Mouse (Mus musculus) G1E (cell line): ENCODE data around the gene Vps4b.

Source experiments
- CTCF ChIP-seq: IDR thresholded peaks from 2 replicates; pipeline ENCODE4 v1.5.1; 2012; ENCODE audit warnings: low read depth, low read length, inconsistent platforms, mixed read lengths
- GATA1 ChIP-seq: IDR thresholded peaks from 2 replicates; pipeline ENCODE4 v1.6.1; 2012; ENCODE audit warnings: borderline replicate concordance, low read length, inconsistent platforms, mixed read lengths

DNA sequence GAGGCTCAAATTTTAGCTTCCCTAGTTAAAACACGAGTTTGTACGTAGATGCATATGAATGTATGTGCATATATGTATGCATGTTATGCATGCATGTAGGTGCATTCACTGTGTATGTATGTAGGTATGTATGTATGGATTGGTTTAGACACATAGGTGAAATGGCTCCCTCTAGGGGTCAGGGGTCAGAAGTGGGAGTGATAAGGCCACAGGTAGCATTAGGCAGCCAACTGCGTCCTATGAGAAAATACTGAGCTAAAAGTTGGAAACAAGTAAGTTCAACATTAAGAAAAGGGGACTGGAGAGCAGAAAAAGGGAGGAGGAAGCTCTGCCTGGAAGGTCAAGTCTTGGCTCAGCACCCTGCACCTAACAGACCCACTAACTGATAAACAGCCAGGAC, 58.4 kb downstream of the Vps4b start:
- TF ChIP-seq CTCF, result peak; percentile 90
- no peak for TF ChIP-seq GATA1
